Mouse (Mus musculus) layer of hippocampus, postnatal 14 days (tissue): Measurements from ENCODE around the gene Mcu. TPM values are rescaled to one million over a fixed set of nuclear protein-coding genes. Genes with fewer than 3 reads are reported as not detected.

Experiments used
- DNase-seq, 2 experiments: peaks; one replicate each; pipeline ENCODE4 v3.0.0; 2021 to 2022; ENCODE audit warnings: low spot score in 2 of 2, mixed read lengths in 1 of 2
- total RNA-seq, 2 experiments: library from RNA; stranded (reverse); gene quantifications; 2 replicates each; pipeline ENCODE4 v1.2.3; 2021

The Mcu gene
- total RNA-seq, 2 experiments from 2014 or later = 57.7 to 58.3 TPM

- DNase-seq = no peak
Measured at GRCm38 (mm10) chr10:59570780-59571179, 45.7 kb downstream of the Mcu start.

GRCm38 (mm10) chr10:59570360-59570759 lies 46.1 kb downstream of the Mcu start:
- DNase-seq = no peak

- no peak for DNase-seq
Measured at GRCm38 (mm10) chr10:59569481-59569869, 47.0 kb downstream of the Mcu start.

DNA sequence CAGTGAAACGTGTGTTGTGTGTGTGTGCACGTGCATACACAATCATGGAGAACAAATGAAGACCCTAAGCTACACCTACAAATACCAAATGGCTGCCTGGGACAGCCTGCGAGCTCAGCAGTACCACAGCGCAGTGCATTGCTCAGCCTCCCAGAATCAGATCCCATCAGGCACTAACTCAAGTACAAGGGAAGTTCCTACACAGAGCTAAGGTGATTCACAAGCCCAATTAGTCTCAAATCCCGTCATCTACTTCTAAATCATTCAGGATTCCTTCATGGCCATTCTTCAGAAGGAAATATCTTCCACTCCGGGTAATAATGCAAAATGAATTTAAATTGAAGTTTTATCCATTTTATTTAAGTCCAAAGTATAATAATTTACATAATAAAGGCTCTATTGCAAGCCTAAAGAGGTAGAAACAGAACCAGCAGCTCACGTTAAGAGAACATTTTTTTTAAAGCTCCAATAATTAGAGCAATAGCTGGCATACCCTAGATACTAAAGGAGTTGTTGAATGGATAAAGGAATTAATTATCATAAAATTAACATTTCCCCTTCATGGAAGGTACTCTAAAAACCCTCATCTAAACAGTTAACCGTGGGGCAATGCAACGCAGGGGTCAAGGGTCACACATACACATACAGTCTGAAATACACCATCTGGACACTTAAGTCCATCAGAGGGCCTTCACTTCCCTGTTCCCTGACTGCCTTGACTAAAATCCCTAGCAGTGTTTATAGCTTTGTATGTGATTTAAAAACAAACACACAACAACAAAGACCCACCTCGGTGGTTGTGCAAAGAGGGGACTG lies 47.6 kb downstream of the Mcu start:
- no peak for DNase-seq

GRCm38 (mm10) chr10:59566968-59567367 lies 49.5 kb downstream of the Mcu start:
- DNase-seq = no peak

GRCm38 (mm10) chr10:59565995-59566410 lies 50.5 kb downstream of the Mcu start:
- no peak for DNase-seq

- DNase-seq = no peak
Measured at GRCm38 (mm10) chr10:59564551-59564950, 51.9 kb downstream of the Mcu start.

DNA sequence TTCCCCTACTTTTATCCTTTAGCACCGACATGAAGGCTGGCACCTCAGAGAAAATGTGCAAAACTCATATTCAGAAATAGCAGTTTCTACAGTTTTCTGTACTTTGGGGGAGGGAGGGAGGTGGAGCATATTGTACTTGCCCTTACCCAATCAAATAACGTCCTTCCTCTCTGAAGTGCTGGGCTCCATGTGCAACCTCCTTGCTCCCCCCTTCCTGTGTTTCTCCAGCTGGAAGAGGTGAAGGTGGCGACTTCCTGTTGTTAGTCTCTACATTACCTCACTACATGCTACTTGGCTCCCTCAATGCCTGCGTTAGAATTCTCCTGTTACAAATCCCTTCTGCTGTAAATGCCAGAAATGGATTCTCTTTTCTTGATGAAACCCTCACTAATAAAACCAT lies 54.0 kb downstream of the Mcu start:
- DNase-seq = no peak

DNA sequence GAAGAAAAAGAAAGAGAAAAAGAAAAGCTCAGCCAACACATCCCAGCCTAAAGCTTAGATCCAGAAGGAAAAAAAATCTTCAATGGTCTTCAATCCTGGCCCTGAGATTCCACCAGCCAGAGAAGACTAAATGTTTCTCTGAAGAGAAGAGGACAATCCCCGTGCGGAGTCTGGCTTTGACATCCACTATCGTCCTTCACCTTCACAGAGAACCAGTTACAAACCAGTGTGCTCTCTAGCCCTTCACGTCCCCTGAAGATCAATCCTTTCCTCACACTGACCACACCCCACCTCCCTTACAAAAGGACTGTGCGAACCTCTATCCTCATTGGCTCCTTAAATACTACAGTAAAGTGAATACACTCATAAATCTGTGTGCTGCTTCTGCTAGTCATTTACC lies 56.4 kb downstream of the Mcu start:
- DNase-seq = no peak

DNA sequence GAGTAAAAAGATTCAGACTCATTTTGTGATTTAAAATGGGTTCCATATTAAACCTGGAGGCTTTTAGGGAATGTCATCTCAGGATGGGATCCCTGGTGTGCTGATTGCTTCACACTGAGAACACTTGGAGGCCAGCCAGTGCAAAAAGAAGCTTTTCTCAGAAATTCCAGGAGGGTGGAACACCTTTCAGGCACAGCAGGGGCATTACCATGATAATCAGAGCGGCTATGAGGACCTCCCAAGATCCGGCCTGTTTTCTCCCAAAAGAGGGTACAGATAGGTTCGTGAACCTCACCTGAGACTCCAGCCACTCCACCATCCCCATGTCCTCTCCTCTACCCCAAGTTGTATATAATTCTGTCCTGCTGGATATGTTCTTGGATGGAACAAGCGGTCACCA lies 57.9 kb downstream of the Mcu start:
- DNase-seq = no peak

- no peak for DNase-seq
Measured at GRCm38 (mm10) chr10:59558164-59558563, 58.3 kb downstream of the Mcu start.

DNA sequence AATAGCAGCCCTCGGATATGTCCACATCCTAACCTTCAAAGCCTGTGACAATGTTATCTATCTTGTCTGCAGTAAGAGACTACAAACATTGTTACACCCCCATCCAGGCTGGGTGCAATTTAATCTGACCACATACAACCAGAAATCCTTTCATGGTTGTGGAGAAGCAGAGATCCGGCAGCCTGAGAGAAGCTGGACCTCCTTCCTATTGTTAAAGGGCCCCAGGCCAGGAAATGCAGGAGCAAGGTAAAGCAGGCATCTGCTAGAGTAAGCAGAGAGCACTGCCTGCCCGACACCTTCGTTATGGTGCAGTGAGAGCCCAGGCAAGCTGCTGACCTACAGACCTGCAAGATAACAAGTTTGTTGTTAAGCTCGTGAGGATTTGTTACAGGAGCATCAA lies 60.0 kb downstream of the Mcu start:
- no peak for DNase-seq

GRCm38 (mm10) chr10:59554243-59554642 lies 62.2 kb downstream of the Mcu start:
- DNase-seq = no peak

DNA sequence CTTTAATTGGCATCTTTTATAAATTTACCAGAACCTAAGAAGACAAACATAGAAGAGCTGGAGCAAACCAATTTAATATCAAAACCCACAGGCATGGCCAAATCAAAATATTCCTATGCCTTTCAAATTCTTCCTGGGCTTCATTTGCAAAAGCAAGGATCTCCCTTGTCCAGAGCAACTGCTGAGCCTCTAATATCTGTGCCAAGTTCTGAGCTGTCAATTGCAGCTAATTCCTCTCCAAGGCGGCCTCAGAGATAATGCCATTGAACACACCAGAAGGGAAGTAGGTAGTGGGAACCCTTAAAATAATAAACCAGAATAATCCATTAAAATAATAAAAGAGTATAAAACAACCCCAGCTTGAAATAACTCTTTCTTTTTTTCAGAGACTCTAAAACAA lies 64.0 kb downstream of the Mcu start:
- DNase-seq = peak in 1 of 2 experiments; percentile 36

- no peak for DNase-seq
Measured at GRCm38 (mm10) chr10:59548768-59549333, 67.6 kb downstream of the Mcu start.

DNA sequence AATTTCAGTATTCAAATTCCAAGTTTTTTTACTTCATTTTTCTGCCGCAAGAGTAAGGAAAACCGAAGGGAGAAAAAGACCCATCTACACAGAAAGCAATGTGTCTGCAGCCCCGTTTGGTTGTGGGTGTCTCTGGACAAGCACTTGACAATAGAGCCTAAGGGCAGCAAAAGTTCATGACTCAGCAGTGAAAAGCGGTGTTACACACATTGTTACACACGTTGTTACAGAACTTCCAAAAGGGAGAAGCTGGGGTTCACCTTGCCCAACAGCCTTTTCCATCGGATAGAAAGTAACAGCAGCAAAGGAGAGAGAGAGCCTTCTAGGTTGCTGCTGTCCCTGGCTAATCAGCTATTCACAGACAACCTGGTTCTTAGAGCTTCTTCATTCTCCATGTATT lies 68.3 kb downstream of the Mcu start:
- no peak for DNase-seq

GRCm38 (mm10) chr10:59547426-59547825 lies 69.1 kb downstream of the Mcu start:
- DNase-seq = peak in 1 of 2 experiments; percentile 15

GRCm38 (mm10) chr10:59545169-59545568 lies 71.3 kb downstream of the Mcu start:
- DNase-seq = no peak

GRCm38 (mm10) chr10:59543351-59543750 lies 73.1 kb downstream of the Mcu start:
- DNase-seq = no peak

- DNase-seq = no peak
Measured at GRCm38 (mm10) chr10:59541466-59541865, 75.0 kb downstream of the Mcu start.

GRCm38 (mm10) chr10:59540596-59540995 lies 75.9 kb downstream of the Mcu start:
- DNase-seq = no peak

- no peak for DNase-seq
Measured at GRCm38 (mm10) chr10:59540081-59540480, 76.4 kb downstream of the Mcu start.

DNA sequence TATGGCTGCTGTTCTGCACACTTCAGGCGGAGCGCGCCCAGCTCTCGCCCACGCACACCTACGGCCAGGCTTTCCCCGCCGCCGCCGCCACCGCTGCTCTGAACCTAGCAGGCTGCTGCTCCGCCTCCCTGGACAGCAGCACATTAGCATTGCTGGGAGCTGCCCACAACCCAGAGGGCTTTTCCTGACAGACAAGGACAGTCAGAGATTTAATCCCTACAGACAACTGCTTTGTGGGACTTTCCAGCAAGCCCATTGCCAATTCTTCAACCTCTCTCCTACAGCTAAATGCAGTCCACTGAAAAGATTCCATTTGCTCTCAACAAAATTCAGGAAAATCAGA lies 77.0 kb downstream of the Mcu start:
- peak; percentile 46 to 54 for DNase-seq
